Mouse (Mus musculus): ENCODE measurements around the gene Plscr2. TPM values are rescaled to one million over a fixed set of nuclear protein-coding genes. Genes with fewer than 3 reads are reported as not detected.

The Plscr2 gene
- polyA plus RNA-seq (2012; ENCODE audit: insufficient read depth, insufficient read length, low replicate concordance, missing spikeins), result not detected in 2 replicates

DNA sequence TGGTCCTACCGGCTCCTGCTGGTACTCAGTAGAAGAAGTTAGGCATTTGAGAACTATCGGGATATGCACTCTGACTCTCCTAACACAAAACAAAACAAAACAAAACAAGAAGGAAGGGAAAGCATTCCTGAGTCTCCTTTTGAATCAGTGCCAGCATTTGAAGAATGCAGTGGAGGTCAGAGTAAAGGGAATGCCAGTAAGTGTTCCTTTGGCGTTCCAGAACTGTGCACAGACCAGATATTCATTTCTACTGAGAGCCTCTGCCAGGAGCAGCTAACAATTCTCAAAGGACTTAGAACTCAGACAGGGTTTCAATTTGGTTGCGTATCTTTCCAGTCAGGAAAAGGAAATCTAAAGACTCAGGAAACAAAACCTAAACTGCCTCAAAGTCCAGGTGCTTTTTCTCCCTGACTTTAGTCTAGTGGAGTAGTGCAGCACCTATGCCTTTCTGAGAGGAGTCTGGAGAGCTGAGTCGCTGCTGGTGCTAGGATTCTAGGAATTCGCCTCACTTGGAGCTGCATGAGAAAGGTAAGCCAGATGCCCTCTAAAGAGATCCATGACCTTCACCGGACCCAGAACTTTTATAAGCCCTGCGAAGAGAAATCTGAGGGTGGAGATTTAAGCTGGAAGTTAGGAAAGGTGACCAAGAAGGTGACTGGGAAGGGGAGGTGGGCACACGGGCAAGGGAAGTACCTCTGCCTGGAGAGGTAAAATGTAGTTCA lies at the start of gene Plscr2:
Gene Plscr2 (plus strand): TSS at position 117 of the 722 bp plus-strand sequence.
- WGBS, result 64% methylated on average over 9 of the region's 9 CpGs
- peak within 1 kb of the TSS; percentile 15; the same call in 1 of the 2 replicates for H3K4me3 ChIP-seq (ENCODE audit: insufficient read depth, low read depth, low read length)
- no peak within 1 kb of the TSS for H3K27ac ChIP-seq (ENCODE audit: insufficient read depth, low read depth, low read length)
- no peaks in the 10 kb centered on the region for H3K4me1 ChIP-seq (ENCODE audit: control insufficient read depth, insufficient read depth, low read length)
- no peak for TF ChIP-seq CTCF (IDR thresholded peaks at IDR 0.05; ENCODE audit: insufficient read depth, low read depth, low read length)
- no peak for TF ChIP-seq POLR2A (IDR thresholded peaks at IDR 0.05; ENCODE audit: insufficient read depth, low read depth, low read length)

GRCm38 (mm10) chr9:92226127-92226655 lies 49.2 kb upstream of the Plscr2 start:
- no peaks in the 10 kb centered on the region for H3K4me1 ChIP-seq (ENCODE audit: control insufficient read depth, insufficient read depth, low read length)
- H3K27ac ChIP-seq (ENCODE audit: insufficient read depth, low read depth, low read length), result no peak overlapping the region
- TF ChIP-seq CTCF (IDR thresholded peaks at IDR 0.05; ENCODE audit: insufficient read depth, low read depth, low read length) (no peak), POLR2A (IDR thresholded peaks at IDR 0.05; ENCODE audit: insufficient read depth, low read depth, low read length) (no peak)
- 92% methylated on average over 3 of the region's 3 CpGs for WGBS
- H3K4me3 ChIP-seq (ENCODE audit: insufficient read depth, low read depth, low read length), result no peak overlapping the region

DNA sequence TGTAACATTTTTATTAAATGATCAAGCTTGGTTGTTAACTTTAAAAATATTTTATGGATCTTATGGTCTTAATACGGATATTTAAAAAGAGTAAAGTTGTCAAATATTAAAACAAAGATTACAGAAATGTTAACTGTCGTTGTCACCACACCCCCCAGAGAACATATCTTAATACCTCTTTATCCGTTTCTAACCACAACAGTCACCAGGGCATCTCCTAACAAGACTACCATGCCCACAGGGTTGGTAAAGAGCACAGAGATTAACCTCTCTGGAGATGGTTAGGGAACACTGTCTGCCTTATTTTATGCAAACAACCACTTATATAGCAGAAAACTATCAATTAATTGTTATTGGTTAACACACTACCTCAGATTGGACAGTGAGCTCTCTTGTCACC lies 48.6 kb upstream of the Plscr2 start:
- no peaks in the 10 kb centered on the region for H3K4me1 ChIP-seq (ENCODE audit: control insufficient read depth, insufficient read depth, low read length)
- TF ChIP-seq POLR2A (IDR thresholded peaks at IDR 0.05; ENCODE audit: insufficient read depth, low read depth, low read length) (no peak), CTCF (IDR thresholded peaks at IDR 0.05; ENCODE audit: insufficient read depth, low read depth, low read length) (no peak)
- no peak overlapping the region for H3K4me3 ChIP-seq (ENCODE audit: insufficient read depth, low read depth, low read length)
- H3K27ac ChIP-seq (ENCODE audit: insufficient read depth, low read depth, low read length), result no peak overlapping the region
- WGBS, result 90% methylated on average over 3 of the region's 3 CpGs

DNA sequence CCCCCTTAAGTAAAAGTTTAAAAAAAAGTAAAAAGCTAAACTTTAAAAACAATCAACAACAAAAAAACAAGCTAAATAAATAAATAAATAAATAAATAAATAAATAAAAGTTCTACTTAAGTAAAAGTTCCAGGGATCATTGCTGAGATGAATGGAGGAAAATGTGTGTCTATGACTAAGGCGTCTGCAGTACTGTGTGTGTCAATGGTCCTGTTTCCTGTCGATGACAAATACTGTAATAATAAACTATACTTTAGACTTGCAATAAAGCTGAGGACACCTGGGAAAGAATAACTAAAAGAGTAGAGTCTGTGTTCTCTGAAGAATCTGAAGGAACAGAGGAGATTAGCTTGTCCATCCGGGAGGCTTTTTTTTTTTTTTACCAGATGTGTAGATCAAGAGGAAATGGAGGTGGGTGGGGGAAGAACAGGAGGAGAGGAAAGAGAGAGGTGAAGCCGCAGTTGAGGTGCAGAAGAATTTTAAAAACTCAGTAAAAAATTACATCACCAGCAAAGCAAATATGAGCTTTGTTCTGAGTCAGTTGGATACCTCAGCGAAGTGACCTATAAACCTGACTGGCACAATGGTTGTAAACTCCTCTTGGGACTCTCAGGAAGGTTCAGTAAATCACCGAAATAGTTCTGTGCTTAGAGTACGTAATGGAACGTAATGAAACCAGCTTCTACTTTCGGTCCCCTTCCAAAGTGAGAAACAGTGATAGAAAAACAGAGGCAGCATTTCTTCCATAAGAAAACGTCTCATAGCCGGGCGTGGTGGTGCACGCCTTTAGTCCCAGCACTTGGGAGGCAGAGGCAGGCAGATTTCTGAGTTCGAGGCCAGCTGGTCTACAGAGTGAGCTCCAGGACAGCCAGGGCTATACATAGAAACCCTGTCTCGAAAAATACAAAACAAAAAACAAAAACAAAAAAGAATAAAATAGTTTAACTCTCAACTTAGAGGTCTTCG lies 46.3 kb upstream of the Plscr2 start:
- TF ChIP-seq POLR2A (IDR thresholded peaks at IDR 0.05; ENCODE audit: insufficient read depth, low read depth, low read length) (no peak), CTCF (IDR thresholded peaks at IDR 0.05; ENCODE audit: insufficient read depth, low read depth, low read length) (no peak)
- Histone ChIP-seq H3K27ac (ENCODE audit: insufficient read depth, low read depth, low read length) (no peak overlapping the region), H3K4me1 (ENCODE audit: control insufficient read depth, insufficient read depth, low read length) (no peaks in the 10 kb centered on the region), H3K4me3 (ENCODE audit: insufficient read depth, low read depth, low read length) (no peak overlapping the region)
- 94% methylated on average over 16 of the region's 16 CpGs for WGBS

DNA sequence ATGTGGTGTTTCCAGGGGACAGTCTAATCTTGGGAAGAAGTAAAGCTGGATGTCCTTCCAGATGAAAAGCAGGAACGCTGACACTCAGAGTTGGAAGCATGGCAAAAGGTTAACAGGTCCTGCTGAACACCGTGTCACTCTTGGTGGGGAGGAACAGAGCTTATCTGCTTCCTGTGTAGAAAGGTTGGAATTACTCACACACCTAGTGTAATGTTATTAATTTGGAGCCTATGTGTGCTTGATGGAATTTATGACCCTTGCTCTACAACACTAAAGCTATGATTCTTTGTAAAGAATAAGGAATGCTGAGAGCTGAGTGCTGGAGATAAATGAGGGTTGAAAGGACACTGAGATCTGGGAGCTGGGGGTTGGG lies 45.6 kb upstream of the Plscr2 start:
- H3K27ac ChIP-seq (ENCODE audit: insufficient read depth, low read depth, low read length), result no peak overlapping the region
- WGBS, result 86% methylated on average over 2 of the region's 2 CpGs
- H3K4me3 ChIP-seq (ENCODE audit: insufficient read depth, low read depth, low read length), result no peak overlapping the region
- H3K4me1 ChIP-seq (ENCODE audit: control insufficient read depth, insufficient read depth, low read length), result no peaks in the 10 kb centered on the region
- no peak for TF ChIP-seq POLR2A (IDR thresholded peaks at IDR 0.05; ENCODE audit: insufficient read depth, low read depth, low read length)
- no peak for TF ChIP-seq CTCF (IDR thresholded peaks at IDR 0.05; ENCODE audit: insufficient read depth, low read depth, low read length)

- no peak overlapping the region for H3K27ac ChIP-seq (ENCODE audit: insufficient read depth, low read depth, low read length)
- WGBS, result 87% methylated on average over 11 of the region's 11 CpGs
- no peak overlapping the region for H3K4me3 ChIP-seq (ENCODE audit: insufficient read depth, low read depth, low read length)
- H3K4me1 ChIP-seq (ENCODE audit: control insufficient read depth, insufficient read depth, low read length), result no peaks in the 10 kb centered on the region
- TF ChIP-seq CTCF (IDR thresholded peaks at IDR 0.05; ENCODE audit: insufficient read depth, low read depth, low read length) (no peak), POLR2A (IDR thresholded peaks at IDR 0.05; ENCODE audit: insufficient read depth, low read depth, low read length) (no peak)
Measured at GRCm38 (mm10) chr9:92234901-92235458, 40.4 kb upstream of the Plscr2 start.

- Histone ChIP-seq H3K4me1 (ENCODE audit: control insufficient read depth, insufficient read depth, low read length) (peaks cover 4% of the 10 kb centered on the region), H3K4me3 (ENCODE audit: insufficient read depth, low read depth, low read length) (no peak overlapping the region), H3K27ac (ENCODE audit: insufficient read depth, low read depth, low read length) (no peak overlapping the region)
- no peak for TF ChIP-seq POLR2A (IDR thresholded peaks at IDR 0.05; ENCODE audit: insufficient read depth, low read depth, low read length)
- no peak for TF ChIP-seq CTCF (IDR thresholded peaks at IDR 0.05; ENCODE audit: insufficient read depth, low read depth, low read length)
- 86% methylated on average over 7 of the region's 7 CpGs for WGBS
Measured at GRCm38 (mm10) chr9:92248773-92249446, 26.5 kb upstream of the Plscr2 start.

DNA sequence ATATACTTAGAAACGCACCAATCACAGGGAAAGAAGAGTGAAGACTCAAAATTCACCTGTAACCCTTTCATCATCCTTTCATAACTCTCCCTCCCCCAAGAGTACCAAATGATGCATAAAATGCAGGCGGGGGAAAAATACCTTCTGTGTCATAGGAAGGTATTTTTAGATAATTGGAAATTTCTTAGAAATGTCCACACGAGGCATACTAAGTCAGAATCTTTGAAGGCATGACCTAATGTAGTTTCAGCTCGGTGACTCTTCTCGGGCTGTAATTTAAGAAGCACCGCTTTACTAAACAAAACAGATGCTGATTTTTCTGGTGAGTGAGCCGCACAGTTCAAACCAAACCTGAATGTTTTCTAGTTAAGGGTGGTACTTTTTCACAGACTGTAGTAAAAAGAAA lies 26.0 kb upstream of the Plscr2 start, which contains the start of gene Plscr1:
Gene Plscr1 (plus strand): TSS at position 304 of the 406 bp plus-strand sequence.
- no peak for TF ChIP-seq POLR2A (IDR thresholded peaks at IDR 0.05; ENCODE audit: insufficient read depth, low read depth, low read length)
- no peak for TF ChIP-seq CTCF (IDR thresholded peaks at IDR 0.05; ENCODE audit: insufficient read depth, low read depth, low read length)
- Histone ChIP-seq H3K4me3 (ENCODE audit: insufficient read depth, low read depth, low read length) (peak within 1 kb of the TSS; percentile 61), H3K4me1 (ENCODE audit: control insufficient read depth, insufficient read depth, low read length) (peaks cover 4% of the 10 kb centered on the region), H3K27ac (ENCODE audit: insufficient read depth, low read depth, low read length) (no peak within 1 kb of the TSS)
- WGBS, result 51% methylated on average over 7 of the region's 7 CpGs
